Comparison of ENCODE assay signal across 7 mouse cellular contexts in genomic region chr9:44920374-44921122, GRCm38 (mm10). TPM values are rescaled to one million over a fixed set of nuclear protein-coding genes. Genes with fewer than 3 reads are reported as not detected.
A peak's percentile ranks its signal among the peaks of the same experiment; 100 is the strongest.
DNase-seq lines count a peak whose midpoint lies in the region; ATAC-seq and TF ChIP-seq lines count a peak whose summit lies in the region.

Atp5l (minus strand) TSS chr9:44920742.

- H3K27ac ChIP-seq in embryonic facial prominence, embryonic 10.5 days (replicated peaks): peak within 1 kb of the TSS; percentile 93
- H3K27ac ChIP-seq in intestine, postnatal 0 days (ENCODE audit: low read depth, low read length): peak within 1 kb of the TSS; percentile 94
- peak within 1 kb of the TSS; percentile 89 for H3K27ac ChIP-seq in midbrain, embryonic 12.5 days (replicated peaks)
- H3K27ac ChIP-seq in small intestine, adult 2 months (ENCODE audit: insufficient read depth, low read depth, low read length): peak within 1 kb of the TSS; percentile 77

- no peaks in the 10 kb centered on the region for H3K9me3 ChIP-seq in embryonic facial prominence, embryonic 10.5 days
- no peaks in the 10 kb centered on the region for H3K9me3 ChIP-seq in intestine, postnatal 0 days (ENCODE audit: control insufficient read depth)
- no peaks in the 10 kb centered on the region for H3K9me3 ChIP-seq in midbrain, embryonic 12.5 days

- under 1% methylated on average over 48 of the region's 48 CpGs for WGBS in embryonic facial prominence, embryonic 10.5 days
- under 1% methylated on average over 48 of the region's 48 CpGs for WGBS in intestine, postnatal 0 days
- WGBS in midbrain, embryonic 12.5 days: under 1% methylated on average over 48 of the region's 48 CpGs
- WGBS in small intestine, adult 2 months: under 1% methylated on average over 48 of the region's 48 CpGs

- H3K36me3 ChIP-seq in embryonic facial prominence, embryonic 10.5 days (replicated peaks): no peaks in the 10 kb centered on the region
- H3K36me3 ChIP-seq in intestine, postnatal 0 days (ENCODE audit: control insufficient read depth, insufficient read depth): peaks cover 3% of the 10 kb centered on the region; the same call in 1 of the 2 replicates
- H3K36me3 ChIP-seq in midbrain, embryonic 12.5 days: no peaks in the 10 kb centered on the region
- H3K36me3 ChIP-seq in small intestine, adult 2 months (ENCODE audit: control insufficient read depth, insufficient read depth, low read length): no peaks in the 10 kb centered on the region; the same call in 1 of the 2 replicates

- TF ChIP-seq POLR2A in small intestine, adult 2 months (IDR thresholded peaks at IDR 0.05; ENCODE audit: low read depth, low read length): peak; percentile 38; the same call in 1 of the 2 replicates

- DNase-seq in adrenal gland, postnatal 10 days: peak; percentile 85
- peak; percentile 88 for DNase-seq in embryonic facial prominence, embryonic 10.5 days (ENCODE audit: low spot score)
- DNase-seq in gonadal fat pad, adult 2 months (ENCODE audit: low read depth): peak; percentile 91
- DNase-seq in left cerebral cortex, postnatal 4 days: peak; percentile 85

- peaks cover 14% of the 10 kb centered on the region for H3K4me1 ChIP-seq in embryonic facial prominence, embryonic 10.5 days
- no peaks in the 10 kb centered on the region for H3K4me1 ChIP-seq in intestine, postnatal 0 days (replicated peaks; ENCODE audit: control insufficient read depth, insufficient read depth, low read length)
- peaks cover 12% of the 10 kb centered on the region for H3K4me1 ChIP-seq in midbrain, embryonic 12.5 days
- no peaks in the 10 kb centered on the region for H3K4me1 ChIP-seq in small intestine, adult 2 months (ENCODE audit: control insufficient read depth, insufficient read depth, insufficient read length, low read length)

- intact Hi-C loops in left cerebral cortex, postnatal 4 days (cut with DNase I): loop anchor here (5.0 kb wide), 1 partner anchor 83 kb away; no protein-coding TSS in a partner anchor

- no peaks in the 10 kb centered on the region for H3K27me3 ChIP-seq in embryonic facial prominence, embryonic 10.5 days (replicated peaks; ENCODE audit: low read depth, poor library complexity, severe bottlenecking)
- no peaks in the 10 kb centered on the region for H3K27me3 ChIP-seq in intestine, postnatal 0 days (replicated peaks; ENCODE audit: control insufficient read depth, insufficient read depth, low read length)
- no peaks in the 10 kb centered on the region for H3K27me3 ChIP-seq in midbrain, embryonic 12.5 days
- H3K27me3 ChIP-seq in small intestine, adult 2 months (ENCODE audit: control insufficient read depth, insufficient read depth, low read length): no peaks in the 10 kb centered on the region

- peak; percentile 83 for ATAC-seq in intestine, postnatal 0 days
- peak; percentile 87 for ATAC-seq in midbrain, embryonic 12.5 days (ENCODE audit: low FRiP score, low read depth)

- peak within 1 kb of the TSS; percentile 84 for H3K4me3 ChIP-seq in embryonic facial prominence, embryonic 10.5 days
- H3K4me3 ChIP-seq in intestine, postnatal 0 days (ENCODE audit: low read depth, low read length): peak within 1 kb of the TSS; percentile 97
- peak within 1 kb of the TSS; percentile 94 for H3K4me3 ChIP-seq in midbrain, embryonic 12.5 days
- peak within 1 kb of the TSS; percentile 97 for H3K4me3 ChIP-seq in small intestine, adult 2 months (ENCODE audit: low read depth, low read length)

- peak within 1 kb of the TSS; percentile 96 for H3K9ac ChIP-seq in intestine, postnatal 0 days (ENCODE audit: low read depth, low read length)
- H3K9ac ChIP-seq in midbrain, embryonic 12.5 days (replicated peaks): peak within 1 kb of the TSS; percentile 94

- peak within 1 kb of the TSS; percentile 69 for H3K4me2 ChIP-seq in intestine, postnatal 0 days (replicated peaks; ENCODE audit: low read depth)
- H3K4me2 ChIP-seq in midbrain, embryonic 12.5 days (replicated peaks): peak within 1 kb of the TSS; percentile 88

- TF ChIP-seq CTCF in intestine, postnatal 0 days (IDR thresholded peaks at IDR 0.05; ENCODE audit: low read depth): no peak; the same call in 1 of the 2 replicates
- no peak for TF ChIP-seq CTCF in small intestine, adult 2 months (IDR thresholded peaks at IDR 0.05; ENCODE audit: extremely low read depth, insufficient read length, insufficient replicate concordance, low read depth, low read length)

RNA-seq across cellular contexts. Expression of gene Atp5l, which starts in this region (rescaled TPM):
- total RNA-seq in adrenal gland, postnatal 10 days (2021): 100 to 1,000 TPM; 796 to 905 TPM
- 499 and 516 TPM in 2 replicates for polyA plus RNA-seq in embryonic facial prominence, embryonic 10.5 days (2016; fragmentation: Nextera tagmentation; extraction: Ambion mirVana)
- polyA plus RNA-seq in gonadal fat pad, adult 2 months (2012; rRNA removed): 338 and 450 TPM in 2 replicates
- 1,311 and 1,336 TPM in 2 replicates for polyA plus RNA-seq in intestine, postnatal 0 days (2015; fragmentation: Nextera tagmentation; extraction: Ambion mirVana)
- total RNA-seq in left cerebral cortex, postnatal 4 days (2021): 100 to 1,000 TPM; 325 to 329 TPM
- polyA plus RNA-seq in midbrain, embryonic 12.5 days (2016; fragmentation: Nextera tagmentation; extraction: Ambion mirVana): 524 and 532 TPM in 2 replicates
- 72.7 and 102 TPM in 2 replicates for polyA plus RNA-seq in small intestine, adult 2 months (2012; rRNA removed)

Comparison
In these comparisons a context has a peak if more than half of its experiments do, and no peak if none do; other contexts are left out.
1. Peak in every context shown above with its lines: DNase-seq, ATAC-seq, H3K4me3 ChIP-seq and H3K27ac ChIP-seq.